Mouse (Mus musculus) spleen, adult 2 months (tissue): ENCODE results near the gene Cks1b.

Experiments used
- CTCF ChIP-seq: fragments of 200-500 bp; IDR thresholded peaks from 2 replicates; pipeline ENCODE4 v1.5.1; 2011; ENCODE audit warnings: mild to moderate bottlenecking, inconsistent platforms; ENCODE audit not compliant: insufficient read depth, insufficient read length, insufficient replicate concordance; ENCODE audit errors: extremely low read depth
- POLR2A ChIP-seq: fragments of 200-500 bp; IDR thresholded peaks from 2 replicates; pipeline ENCODE4 v1.6.1; 2011; ENCODE audit warnings: low read depth, low read length, inconsistent platforms

DNA sequence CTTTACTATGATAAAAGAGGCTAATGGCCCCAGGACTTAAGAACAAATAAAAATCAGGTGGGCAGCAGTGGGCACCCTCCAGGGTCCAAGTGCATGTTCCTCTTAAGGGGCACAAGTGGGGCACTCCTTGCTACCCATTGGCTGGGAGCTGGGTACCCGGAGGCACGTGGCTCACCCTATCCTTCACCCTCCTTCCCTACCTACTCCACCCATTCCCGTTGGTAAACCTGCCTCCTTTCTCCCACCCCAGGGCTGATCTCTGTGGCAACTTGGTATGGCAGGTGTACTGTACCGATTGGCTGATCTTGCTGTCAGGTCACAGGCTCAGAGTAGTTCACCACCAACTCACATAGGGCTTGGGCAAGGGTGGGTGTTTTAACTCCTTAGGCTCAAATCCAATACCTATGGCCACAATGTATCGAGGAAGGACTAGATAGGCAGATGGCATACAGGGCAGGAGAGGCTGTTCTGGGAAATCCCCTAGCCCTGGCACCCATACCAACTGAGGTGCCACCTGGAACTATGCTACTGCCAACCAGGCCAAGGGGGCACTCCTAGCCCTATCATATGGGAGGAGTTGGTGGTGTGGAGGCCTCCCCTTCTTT, 34.4 kb downstream of the Cks1b start:
- TF ChIP-seq CTCF, result no peak
- no peak for TF ChIP-seq POLR2A
